Mouse (Mus musculus) megakaryocyte progenitor cell, adult 5-6 weeks (primary cell): Measurements from ENCODE around the gene Adamts7. TPM values are rescaled to one million over a fixed set of nuclear protein-coding genes. Genes with fewer than 3 reads are reported as not detected.

ENCODE experiments used
- ATAC-seq: replicated peaks from 2 replicates; pipeline ENCODE4 v1.8.0; 2016; ENCODE audit warnings: mild to moderate bottlenecking, moderate TSS enrichment, inconsistent platforms; ENCODE audit not compliant: poor library complexity
- total RNA-seq, 2 experiments: library from RNA; stranded (forward) in 1 of 2; stranded (reverse) in 1 of 2; fragments of 157-497, 149-512 nt in 1 of 2; fragments of 200-1000 nt in 1 of 2; gene quantifications; 2 replicates each; pipeline versions ENCODE4 v1.2.3 to v1.2.4; 2015 to 2017

Gene Adamts7
- total RNA-seq, 2 experiments from 2014 or later: not detected

GRCm38 (mm10) chr9:90196262-90196661 lies 33.4 kb downstream of the Adamts7 start:
- ATAC-seq: no peak

GRCm38 (mm10) chr9:90197116-90197665 lies 34.3 kb downstream of the Adamts7 start:
- no peak for ATAC-seq

- ATAC-seq: peak; percentile 22
These were observed 35.1 kb downstream of the Adamts7 start for GRCm38 (mm10) chr9:90197866-90198383.

- no peak; the same call in 1 of the 2 replicates for ATAC-seq
These were observed 35.9 kb downstream of the Adamts7 start for GRCm38 (mm10) chr9:90198531-90199449.

DNA sequence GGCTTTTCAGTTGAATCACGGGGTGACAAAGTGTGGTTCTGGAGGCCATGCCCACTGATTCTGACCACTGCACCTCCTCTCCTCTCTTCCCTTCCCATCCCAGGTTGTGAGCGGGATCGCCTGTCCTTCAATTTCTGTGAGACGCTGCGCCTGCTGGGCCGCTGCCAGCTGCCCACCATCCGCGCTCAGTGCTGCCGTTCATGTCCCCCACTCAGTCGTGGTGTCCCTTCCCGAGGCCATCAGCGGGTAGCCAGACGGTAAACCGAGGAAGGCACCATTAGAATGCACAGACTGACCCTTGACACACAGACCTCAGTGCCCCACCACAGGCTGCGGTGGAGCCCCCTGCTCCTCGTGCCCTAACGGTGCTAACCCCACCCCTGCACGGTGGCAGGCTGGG lies 36.7 kb downstream of the Adamts7 start:
- no peak for ATAC-seq

DNA sequence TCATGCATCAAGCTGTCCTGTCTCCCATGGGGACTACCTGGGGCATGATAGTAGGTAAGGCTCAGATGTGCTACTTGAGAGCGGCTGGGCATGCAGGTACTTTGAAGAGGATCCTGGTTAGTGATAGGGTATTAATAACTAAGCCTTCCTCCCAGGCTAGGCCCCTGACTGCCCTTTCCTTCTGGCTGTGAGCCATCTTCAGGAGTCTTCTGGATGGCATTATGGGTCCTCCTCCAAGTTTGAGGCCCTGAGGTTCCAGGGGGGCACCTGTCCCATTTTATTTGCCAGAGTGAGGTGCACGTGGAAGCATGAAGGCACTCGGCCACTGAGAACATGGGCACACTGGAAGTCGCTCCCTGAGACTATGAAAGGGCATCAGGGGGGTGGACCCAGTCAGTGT lies 37.6 kb downstream of the Adamts7 start:
- ATAC-seq: no peak

- ATAC-seq: no peak
These were observed 38.2 kb downstream of the Adamts7 start for GRCm38 (mm10) chr9:90201096-90201495.

GRCm38 (mm10) chr9:90201541-90201940 lies 38.7 kb downstream of the Adamts7 start:
- no peak for ATAC-seq

GRCm38 (mm10) chr9:90203233-90203632 lies 40.4 kb downstream of the Adamts7 start:
- ATAC-seq: no peak

- ATAC-seq: peak; percentile 20
These were observed 41.6 kb downstream of the Adamts7 start for GRCm38 (mm10) chr9:90204396-90204915.

- ATAC-seq: peak; percentile 80
These were observed 43.6 kb downstream of the Adamts7 start for GRCm38 (mm10) chr9:90206500-90206899.

- no peak for ATAC-seq
These were observed 44.9 kb downstream of the Adamts7 start for GRCm38 (mm10) chr9:90207808-90208207.

GRCm38 (mm10) chr9:90208655-90209054 lies 45.8 kb downstream of the Adamts7 start:
- ATAC-seq: no peak

GRCm38 (mm10) chr9:90213127-90213526 lies 50.3 kb downstream of the Adamts7 start:
- ATAC-seq: no peak

DNA sequence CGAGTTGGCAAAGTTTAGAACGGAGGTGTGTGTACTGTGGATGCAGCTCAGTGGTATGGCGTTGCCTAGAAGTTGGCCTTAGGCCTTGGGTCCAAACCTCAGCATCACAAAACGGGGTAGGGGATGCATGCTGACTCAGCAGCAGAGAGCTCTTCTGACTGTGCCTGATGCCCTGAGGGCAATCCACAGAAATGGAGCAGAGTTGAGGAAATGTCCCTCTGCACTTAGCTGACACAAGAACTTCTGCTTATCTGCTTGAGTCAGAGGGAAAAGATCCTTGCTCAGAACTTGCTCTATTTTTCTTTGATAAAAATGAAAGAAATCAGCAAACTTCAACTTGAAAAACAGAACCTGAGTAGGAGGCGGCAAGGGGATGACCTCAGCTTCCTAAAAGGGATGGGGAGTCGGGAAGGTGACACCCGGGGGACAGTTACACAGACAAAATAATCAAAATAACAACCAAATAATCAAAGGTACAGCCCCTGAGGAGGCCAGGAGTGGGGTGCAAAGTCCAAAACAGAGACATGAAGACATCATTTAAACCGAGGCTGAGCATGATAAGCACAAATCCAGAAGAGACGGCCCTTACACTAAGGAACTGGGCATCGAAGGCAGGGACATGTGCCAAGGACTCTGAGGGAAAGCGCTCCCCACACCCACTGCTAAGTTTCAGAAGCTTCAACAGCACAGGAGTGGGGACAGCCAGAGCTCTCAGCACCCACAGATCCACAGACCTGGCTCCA lies 53.6 kb downstream of the Adamts7 start:
- ATAC-seq: no peak

DNA sequence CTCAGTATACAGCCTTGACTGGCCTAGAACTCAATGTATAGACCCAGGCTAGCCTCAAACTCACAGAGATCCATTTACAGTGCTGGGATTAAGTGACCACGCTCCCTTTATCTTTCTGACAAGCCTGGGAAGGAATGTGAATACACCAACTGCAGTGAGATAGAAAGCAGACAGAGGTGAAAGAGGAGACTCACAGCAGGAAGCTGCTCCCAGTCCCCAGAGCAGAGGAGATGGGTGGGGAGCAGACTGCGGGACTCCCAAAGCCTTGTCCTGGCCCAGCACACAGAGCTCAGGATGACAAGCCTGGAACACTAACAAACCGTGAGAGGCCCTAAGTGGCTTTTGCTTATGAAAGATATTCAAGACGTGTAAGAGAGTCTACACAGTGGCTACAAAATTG lies 54.6 kb downstream of the Adamts7 start:
- ATAC-seq: no peak

DNA sequence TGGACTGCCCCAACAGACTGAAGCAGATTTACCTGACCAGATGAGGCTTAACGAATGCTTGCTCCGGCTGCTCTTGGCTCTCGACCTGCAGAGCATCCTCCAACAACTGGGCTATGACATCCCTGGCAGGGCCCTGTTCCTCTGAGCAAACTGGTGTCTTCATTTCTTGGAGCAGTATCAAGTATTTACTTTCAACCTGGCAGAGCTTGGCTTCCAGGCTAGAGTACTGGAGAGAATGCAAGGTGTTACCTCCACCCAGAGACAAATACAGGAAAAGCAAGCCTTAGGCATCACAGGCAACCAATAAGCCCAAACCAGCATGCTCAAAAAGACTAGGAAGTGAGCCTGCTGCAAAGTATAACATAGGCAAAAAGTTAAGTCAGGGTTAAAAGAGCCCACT lies 59.4 kb downstream of the Adamts7 start:
- ATAC-seq: no peak

DNA sequence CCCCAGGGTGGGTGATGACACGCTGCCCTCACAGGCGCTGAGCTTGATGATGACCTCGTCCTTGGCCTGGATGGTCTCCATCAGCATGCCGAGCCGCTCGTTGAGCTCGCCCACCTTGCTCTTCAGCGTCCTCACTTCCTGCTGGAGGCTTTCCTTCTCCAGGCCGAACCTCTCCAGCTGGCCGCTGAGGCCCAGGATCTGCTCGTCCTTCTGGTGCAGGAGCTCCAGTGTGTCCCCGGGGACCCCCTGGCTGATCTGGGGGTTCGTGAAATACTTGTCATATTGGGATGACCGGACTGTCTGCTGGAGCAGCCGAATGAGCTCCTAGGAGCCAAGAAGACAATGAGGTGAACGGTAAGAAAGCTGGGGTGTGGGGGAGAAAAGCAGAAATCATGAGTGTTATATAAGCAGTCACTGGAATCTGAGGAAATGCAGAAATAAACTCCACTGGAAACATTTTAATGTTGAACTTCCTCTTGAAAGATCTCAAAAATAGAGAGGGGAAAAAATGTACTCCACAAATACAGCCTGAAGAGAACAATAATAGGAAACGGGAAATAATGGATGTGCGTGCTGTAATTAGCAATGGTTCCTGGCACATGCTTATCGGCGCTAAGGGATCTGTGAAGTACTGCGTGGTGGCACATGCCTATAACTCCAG lies 63.3 kb downstream of the Adamts7 start:
- ATAC-seq: peak; percentile 54; the same call in 1 of the 2 replicates

DNA sequence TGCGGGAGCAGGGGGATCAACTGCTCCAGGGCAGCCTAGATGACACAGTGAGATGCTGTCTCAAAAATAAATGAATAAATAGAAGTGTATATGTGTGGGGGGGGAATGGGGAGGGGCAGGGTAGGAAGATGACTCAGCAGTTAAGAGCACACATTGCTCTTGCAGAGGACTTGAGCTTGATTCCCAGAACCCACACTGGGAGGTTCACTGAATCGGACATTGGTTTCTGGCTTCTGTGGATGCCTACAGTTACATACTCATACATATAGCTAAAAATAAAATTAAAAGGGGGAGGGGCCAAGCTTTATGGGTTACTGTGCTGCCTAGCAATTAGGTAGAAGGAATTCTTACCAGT lies 63.9 kb downstream of the Adamts7 start:
- ATAC-seq: no peak; the same call in 1 of the 2 replicates

DNA sequence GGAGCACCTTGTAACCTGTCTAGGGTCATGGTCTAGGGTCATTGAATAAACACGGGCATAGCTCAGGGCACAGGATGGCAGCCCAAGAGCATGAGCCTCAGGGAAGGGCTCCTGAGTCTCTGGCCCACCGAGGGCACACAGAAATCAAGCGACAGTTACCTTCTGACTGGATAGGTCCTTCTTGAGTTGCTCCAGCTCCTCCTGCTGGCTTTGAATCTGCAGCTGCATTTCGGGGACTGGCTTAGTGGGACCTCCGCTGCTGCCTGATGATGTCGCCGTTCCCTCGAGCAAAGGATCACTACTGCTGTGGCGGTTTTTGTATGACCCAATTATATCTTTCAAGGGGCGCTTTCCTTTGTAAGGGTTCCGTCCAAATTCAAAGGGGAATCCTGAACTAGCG lies 64.3 kb downstream of the Adamts7 start:
- ATAC-seq: peak; percentile 44
